Mouse (Mus musculus): ENCODE data around the gene Frem3. TPM values are rescaled to one million over a fixed set of nuclear protein-coding genes. Genes with fewer than 3 reads are reported as not detected.

Frem3 gene
- polyA plus RNA-seq (2017; shearing (Covaris generic)): not detected

GRCm38 (mm10) chr8:80610549-80611440 lies at the start of gene Frem3:
Frem3 (plus strand) TSS chr8:80611080.

GRCm38 (mm10) chr8:80739155-80739924 lies 128.5 kb downstream of the Frem3 start, which contains the start of gene Smarca5:
Smarca5 (minus strand) TSS chr8:80739497.

Other genes with a start within 250 kb of the Frem3 start
- not detected for gene Gypa, start 117.3 kb upstream of the Frem3 start, polyA plus RNA-seq (2017; shearing (Covaris generic))
- gene Smarca5, start 128.4 kb downstream of the Frem3 start, polyA plus RNA-seq (2017; shearing (Covaris generic)): 178 TPM

Measured in naive thymus-derived CD4-positive, alpha-beta T cell, adult 5 months (primary cell).